Mouse (Mus musculus) MEL (cell line): Measurements from ENCODE around the gene Gm2115. TPM values are rescaled to one million over a fixed set of nuclear protein-coding genes. Genes with fewer than 3 reads are reported as not detected.

Source experiments
- DNase-seq: peaks from one replicate; pipeline ENCODE4 v3.0.0; 2011; ENCODE audit warnings: low read depth, low spot score
- H3K27ac ChIP-seq: 2 replicates; pipeline ENCODE4 v1.5.1; 2012; ENCODE audit warnings: low read depth, mild to moderate bottlenecking, control low read depth, low read length, moderate library complexity; ENCODE audit not compliant: control insufficient read depth
- H3K27me3 ChIP-seq, 2 experiments: fragments of 150-350 bp in 1 of 2; sonication (generic) in 1 of 2; 2 replicates each; pipeline ENCODE4 v1.6.1; 2012; ENCODE audit warnings: low read length in 2 of 2, mild to moderate bottlenecking in 2 of 2, improper control_type of control experiment in 1 of 2, moderate library complexity in 1 of 2; ENCODE audit not compliant: insufficient read depth in 2 of 2, control insufficient read depth in 1 of 2
- H3K36me3 ChIP-seq, 2 experiments: 2 replicates each; pipeline ENCODE4 v1.6.1; 2012 to 2014; ENCODE audit warnings: low read length in 2 of 2, improper control_type of control experiment in 1 of 2, inconsistent platforms in 1 of 2, mild to moderate bottlenecking in 1 of 2; ENCODE audit not compliant: insufficient read depth in 2 of 2, control insufficient read depth in 1 of 2
- H3K4me1 ChIP-seq, 2 experiments: fragments of 150-350 bp in 1 of 2; sonication (generic) in 1 of 2; 2 replicates each; pipeline ENCODE4 v1.6.1; 2012; ENCODE audit warnings: low read length in 2 of 2, improper control_type of control experiment in 1 of 2, mild to moderate bottlenecking in 1 of 2; ENCODE audit not compliant: insufficient read depth in 2 of 2, control insufficient read depth in 1 of 2
- H3K4me3 ChIP-seq, 2 experiments: fragments of 150-350 bp in 1 of 2; sonication (generic) in 1 of 2; 2 replicates each; pipeline ENCODE4 v1.5.1; 2012; ENCODE audit warnings: low read depth in 2 of 2, low read length in 2 of 2, mild to moderate bottlenecking in 2 of 2, moderate library complexity in 2 of 2, control low read depth in 1 of 2, improper control_type of control experiment in 1 of 2; ENCODE audit not compliant: control insufficient read depth in 1 of 2, insufficient read depth in 1 of 2
- H3K79me2 ChIP-seq: 2 replicates; pipeline ENCODE4 v1.6.1; 2012; ENCODE audit warnings: mild to moderate bottlenecking, low read length, moderate library complexity; ENCODE audit not compliant: control insufficient read depth, poor library complexity, insufficient read depth
- H3K9ac ChIP-seq: 2 replicates; pipeline ENCODE4 v1.6.1; 2012; ENCODE audit warnings: low read depth, mild to moderate bottlenecking, control low read depth, low read length, moderate library complexity; ENCODE audit not compliant: control insufficient read depth, poor library complexity, severe bottlenecking
- H3K9me3 ChIP-seq: fragments of 150-350 bp; sonication (generic); replicated peaks from 2 replicates; pipeline ENCODE4 v1.6.1; 2012; ENCODE audit warnings: mild to moderate bottlenecking, low read length, improper control_type of control experiment, moderate library complexity; ENCODE audit not compliant: insufficient read depth
- BHLHE40 ChIP-seq: IDR thresholded peaks from 2 replicates; pipeline ENCODE4 v1.6.1; 2012; ENCODE audit warnings: low read depth, mild to moderate bottlenecking, inconsistent platforms, low read length, improper control_type of control experiment, borderline replicate concordance
- CTCF ChIP-seq, 3 experiments: IDR thresholded peaks in 2 of 3; conservative IDR thresholded peaks in 1 of 3; 2 replicates each; pipeline ENCODE4 v1.5.1; 2011 to 2012; ENCODE audit warnings: low read length in 3 of 3, low read depth in 2 of 3, mild to moderate bottlenecking in 2 of 3, improper control_type of control experiment in 1 of 3, inconsistent platforms in 1 of 3, mixed read lengths in 1 of 3, moderate library complexity in 1 of 3; ENCODE audit not compliant: control insufficient read depth in 1 of 3, insufficient read depth in 1 of 3, poor library complexity in 1 of 3, severe bottlenecking in 1 of 3
- E2F4 ChIP-seq: IDR thresholded peaks from 2 replicates; pipeline ENCODE4 v1.6.1; 2011; ENCODE audit warnings: low read depth, low read length, improper control_type of control experiment, borderline replicate concordance
- ELF1 ChIP-seq: IDR thresholded peaks from 2 replicates; pipeline ENCODE4 v1.6.1; 2014; ENCODE audit warnings: low read depth, mild to moderate bottlenecking, inconsistent platforms, low read length, improper control_type of control experiment, moderate library complexity
- EP300 ChIP-seq, 2 experiments: IDR thresholded peaks; 2 replicates each; pipeline ENCODE4 v1.6.1; 2011; ENCODE audit warnings: improper control_type of control experiment in 2 of 2, low read length in 2 of 2, low read depth in 1 of 2, mild to moderate bottlenecking in 1 of 2
- GATA1 ChIP-seq: IDR thresholded peaks from 2 replicates; pipeline ENCODE4 v1.6.1; 2011; ENCODE audit warnings: low read depth, low read length, improper control_type of control experiment
- JUND ChIP-seq: IDR thresholded peaks from 2 replicates; pipeline ENCODE4 v1.6.1; 2011; ENCODE audit warnings: low read depth, mild to moderate bottlenecking, improper control_type of control experiment, low read length
- MAFK ChIP-seq: IDR thresholded peaks from 2 replicates; pipeline ENCODE4 v1.6.1; 2011; ENCODE audit warnings: low read depth, mild to moderate bottlenecking, low read length, improper control_type of control experiment, borderline replicate concordance
- MAX ChIP-seq: IDR thresholded peaks from 2 replicates; pipeline ENCODE4 v1.6.1; 2011; ENCODE audit warnings: low read length, improper control_type of control experiment
- MEF2A ChIP-seq: IDR thresholded peaks from 2 replicates; pipeline ENCODE4 v1.6.1; 2014; ENCODE audit warnings: low read depth, mild to moderate bottlenecking, inconsistent platforms, low read length, improper control_type of control experiment; ENCODE audit not compliant: poor library complexity, insufficient replicate concordance, severe bottlenecking; ENCODE audit errors: extremely low read depth
- MYC ChIP-seq: IDR thresholded peaks from 2 replicates; pipeline ENCODE4 v1.6.1; 2011; ENCODE audit warnings: low read depth, mild to moderate bottlenecking, low read length, improper control_type of control experiment, moderate library complexity
- NELFE ChIP-seq: IDR thresholded peaks from 2 replicates; pipeline ENCODE4 v1.6.1; 2011; ENCODE audit warnings: low read depth, low read length, improper control_type of control experiment
- NRF1 ChIP-seq: IDR thresholded peaks from 2 replicates; pipeline ENCODE4 v1.6.1; 2014; ENCODE audit warnings: low read depth, mild to moderate bottlenecking, inconsistent platforms, low read length, improper control_type of control experiment, moderate library complexity; ENCODE audit not compliant: poor library complexity, insufficient read depth, severe bottlenecking
- POLR2A ChIP-seq, 2 experiments: IDR thresholded peaks; 2 replicates each; pipeline ENCODE4 v1.6.1; 2011 to 2012; ENCODE audit warnings: low read length in 2 of 2, mild to moderate bottlenecking in 2 of 2, control low read depth in 1 of 2, improper control_type of control experiment in 1 of 2, low read depth in 1 of 2, moderate library complexity in 1 of 2; ENCODE audit not compliant: control insufficient read depth in 1 of 2, insufficient read depth in 1 of 2, poor library complexity in 1 of 2
- POLR2AphosphoS5 ChIP-seq: IDR thresholded peaks from 2 replicates; pipeline ENCODE4 v1.6.1; 2012; ENCODE audit warnings: low read depth, borderline replicate concordance, mild to moderate bottlenecking, inconsistent platforms, low read length, moderate library complexity, mixed read lengths
- RAD21 ChIP-seq: IDR thresholded peaks from 2 replicates; pipeline ENCODE4 v1.6.1; 2011; ENCODE audit warnings: mild to moderate bottlenecking, low read depth, low read length, improper control_type of control experiment
- RCOR1 ChIP-seq: IDR thresholded peaks from 2 replicates; pipeline ENCODE4 v1.6.1; 2012; ENCODE audit warnings: low read depth, mild to moderate bottlenecking, inconsistent platforms, low read length, improper control_type of control experiment
- TAL1 ChIP-seq: IDR thresholded peaks from 2 replicates; pipeline ENCODE4 v1.6.1; 2012; ENCODE audit warnings: mild to moderate bottlenecking, inconsistent platforms, low read length, moderate library complexity, mixed read lengths
- TCF12 ChIP-seq: IDR thresholded peaks from 2 replicates; pipeline ENCODE4 v1.6.1; 2014; ENCODE audit warnings: low read depth, mild to moderate bottlenecking, inconsistent platforms, low read length, improper control_type of control experiment, moderate library complexity
- USF1 ChIP-seq: IDR thresholded peaks from 2 replicates; pipeline ENCODE4 v1.6.1; 2014; ENCODE audit warnings: low read depth, mild to moderate bottlenecking, inconsistent platforms, low read length, improper control_type of control experiment, moderate library complexity
- ZKSCAN1 ChIP-seq: IDR thresholded peaks from 2 replicates; pipeline ENCODE4 v1.6.1; 2012; ENCODE audit warnings: low read depth, mild to moderate bottlenecking, inconsistent platforms, low read length, improper control_type of control experiment, moderate library complexity
- ZMIZ1 ChIP-seq: IDR thresholded peaks from 2 replicates; pipeline ENCODE4 v1.6.1; 2012; ENCODE audit warnings: low read depth, mild to moderate bottlenecking, inconsistent platforms, low read length, improper control_type of control experiment, moderate library complexity
- ZNF384 ChIP-seq: IDR thresholded peaks from 2 replicates; pipeline ENCODE4 v1.6.1; 2012; ENCODE audit warnings: low read depth, mild to moderate bottlenecking, inconsistent platforms, low read length, improper control_type of control experiment
- polyA plus RNA-seq, 2 experiments: library from polyadenylated mRNA; stranded (reverse) in 1 of 2; unstranded in 1 of 2; fragments of >175 nt in 1 of 2; fragments of >200 nt in 1 of 2; gene quantifications; 2 replicates each; pipeline versions ENCODE4 v1.2.1 to v1.2.4; 2012; ENCODE audit warnings: low replicate concordance in 2 of 2, low read depth in 1 of 2; ENCODE audit not compliant: insufficient read length in 2 of 2, insufficient read depth in 1 of 2, missing spikeins in 1 of 2
- total RNA-seq: library from RNA; depleted of rRNA; stranded (reverse); fragments of 300-350 nt; gene quantifications from 2 replicates; pipeline ENCODE4 v1.2.3, GENCODE M21; 2012

The Gm2115 gene
- total and polyA plus RNA-seq, 3 experiments: not detected

DNA sequence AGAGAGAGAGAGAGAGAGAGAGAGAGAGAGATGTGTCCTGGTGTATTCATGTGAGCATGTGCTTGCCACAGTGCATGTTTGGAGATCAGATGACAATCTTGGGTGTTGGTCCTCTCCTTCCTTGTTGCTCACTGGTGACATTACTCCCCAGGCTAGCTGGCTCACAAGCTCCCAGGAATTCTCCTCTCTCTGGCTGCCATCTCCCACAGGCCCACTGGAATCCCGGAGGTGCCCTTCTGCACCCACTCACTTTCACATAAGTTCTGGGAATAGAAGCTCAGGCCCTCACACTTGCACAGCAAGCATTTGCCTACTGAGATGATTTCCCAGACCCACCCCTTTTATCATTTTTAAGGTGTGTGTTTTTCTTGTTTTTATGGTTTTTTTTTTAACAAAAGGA lies 51.0 kb downstream of the Gm2115 start:
- Histone ChIP-seq H3K79me2 (no peaks in the 10 kb centered on the region), H3K4me3 (no peak overlapping the region), H3K4me1 (no peaks in the 10 kb centered on the region), H3K36me3 (no peaks in the 10 kb centered on the region), H3K27me3 (no peaks in the 10 kb centered on the region; a peak in 2 of 4 replicates), H3K9ac (no peak overlapping the region), H3K27ac (no peak overlapping the region), H3K9me3 (no peaks in the 10 kb centered on the region)
- no peak for DNase-seq
- no peak for TF ChIP-seq RCOR1
- no peak for TF ChIP-seq MEF2A
- TF ChIP-seq MAX: no peak
- TF ChIP-seq ELF1: no peak
- TF ChIP-seq ZMIZ1: no peak
- no peak for TF ChIP-seq USF1
- no peak for TF ChIP-seq ZNF384
- TF ChIP-seq TAL1: no peak
- TF ChIP-seq CTCF (IDR thresholded peaks at IDR 0.05 in 2 of 3, conservative IDR thresholded peaks at IDR 0.05 in 1 of 3; ENCODE audit: control insufficient read depth in 1 of 3, insufficient read depth in 1 of 3, low read depth in 2 of 3, low read length in 3 of 3, poor library complexity in 1 of 3, severe bottlenecking in 1 of 3): no peak
- TF ChIP-seq MYC: no peak
- no peak for TF ChIP-seq MAFK
- no peak for TF ChIP-seq POLR2A (IDR thresholded peaks at IDR 0.05; ENCODE audit: control insufficient read depth in 1 of 2, insufficient read depth in 1 of 2, low read depth in 1 of 2, low read length in 2 of 2, poor library complexity in 1 of 2)
- no peak for TF ChIP-seq NRF1
- TF ChIP-seq JUND: no peak
- no peak for TF ChIP-seq ZKSCAN1
- TF ChIP-seq POLR2AphosphoS5: no peak
- no peak for TF ChIP-seq EP300 (IDR thresholded peaks at IDR 0.05; ENCODE audit: low read depth in 1 of 2, low read length in 2 of 2)
- TF ChIP-seq TCF12: no peak
- no peak for TF ChIP-seq GATA1
- no peak for TF ChIP-seq RAD21

DNA sequence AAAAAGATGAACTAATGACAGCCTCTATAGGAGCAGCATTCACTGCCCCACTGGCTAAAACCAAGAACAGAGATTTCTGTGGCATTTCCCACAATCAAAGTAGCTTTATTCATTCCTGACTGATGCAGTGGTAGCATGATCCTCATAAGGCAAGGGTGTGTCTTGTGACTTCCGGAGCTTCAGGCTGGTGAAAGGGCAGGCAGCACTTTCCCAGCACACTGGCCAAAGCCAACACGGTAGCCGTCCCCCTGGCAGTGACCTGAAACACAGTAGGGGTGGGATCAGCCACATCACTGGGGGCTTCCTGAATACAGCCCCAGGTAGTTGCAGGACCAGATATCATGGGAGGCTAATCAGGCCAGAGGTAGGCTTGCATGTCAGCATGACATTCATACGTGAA lies 56.3 kb downstream of the Gm2115 start:
- Histone ChIP-seq H3K4me1 (peaks cover 0 to 9% of the 10 kb centered on the region in 2 experiments; a peak in 3 of 4 replicates), H3K9me3 (no peaks in the 10 kb centered on the region)
- no peak for DNase-seq

More for the DNA sequence above, 56.3 kb downstream of the Gm2115 start:
- Histone ChIP-seq H3K4me3 (no peak overlapping the region), H3K36me3 (peaks cover 0 to 4% of the 10 kb centered on the region in 2 experiments; a peak in 2 of 4 replicates), H3K27me3 (no peaks in the 10 kb centered on the region; a peak in 2 of 4 replicates), H3K9ac (no peak overlapping the region), H3K79me2 (no peaks in the 10 kb centered on the region), H3K27ac (no peak overlapping the region)
- TF ChIP-seq EP300 (IDR thresholded peaks at IDR 0.05; ENCODE audit: low read depth in 1 of 2, low read length in 2 of 2) (no peak), NELFE (no peak), BHLHE40 (no peak), USF1 (no peak), E2F4 (no peak)
